Mouse (Mus musculus): Measurements from ENCODE around the gene Lin28a.

Lin28a gene

DNA sequence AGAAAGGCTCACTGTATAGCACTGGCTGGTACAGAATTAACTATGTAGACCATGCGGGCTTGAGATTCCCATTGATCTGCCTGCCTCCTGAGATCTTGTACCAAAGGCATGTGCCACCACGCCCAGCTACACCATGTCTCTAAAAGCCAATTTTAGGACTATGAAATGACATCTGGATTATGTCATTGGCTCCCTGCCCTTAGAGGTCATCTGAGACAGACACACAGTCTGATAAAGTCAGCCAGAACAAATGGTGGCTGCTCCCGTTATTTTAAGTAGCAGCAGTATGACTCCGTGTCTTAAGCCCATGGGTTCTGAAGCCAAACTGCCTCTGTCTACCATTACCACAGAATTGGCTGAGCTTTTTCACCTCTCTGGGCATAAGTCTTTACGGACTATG is 38.1 kb downstream of the Lin28a start:
- in situ Hi-C loops (cut with MboI, MseI): no loop called here

DNA sequence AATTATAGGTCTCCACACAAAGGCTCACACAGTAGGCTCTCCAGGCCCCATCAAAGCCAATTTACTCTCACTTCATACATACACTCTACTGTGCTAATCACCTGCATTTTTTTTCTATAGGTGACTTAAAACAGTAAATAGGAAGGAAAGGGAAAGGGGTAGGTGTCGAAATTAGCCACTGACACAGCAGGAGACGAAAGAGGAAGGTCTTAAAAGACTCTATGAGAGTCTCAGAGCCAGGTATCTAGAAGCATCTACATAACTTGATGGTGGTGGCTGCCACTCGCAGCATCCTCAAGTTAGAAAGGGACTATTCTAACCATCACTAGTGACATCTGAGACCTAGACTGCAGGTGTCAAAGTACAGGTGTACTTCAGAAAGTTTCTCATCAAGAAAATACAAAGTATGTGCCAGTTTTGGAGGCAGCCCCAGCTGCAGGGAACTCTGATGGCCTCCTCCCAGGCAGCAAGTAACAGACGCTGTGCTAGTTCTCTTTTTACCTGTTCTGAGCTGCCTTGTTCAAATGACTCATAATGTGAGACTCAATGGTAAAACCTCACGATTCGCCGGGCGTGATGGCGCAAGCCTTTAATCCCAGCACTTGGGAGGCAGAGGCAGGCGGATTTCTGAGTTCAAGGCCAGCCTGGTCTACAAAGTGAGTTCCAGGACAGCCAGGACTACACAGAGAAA is 40.5 kb downstream of the Lin28a start:
- in situ Hi-C loops (cut with MboI, MseI): no loop called here

DNA sequence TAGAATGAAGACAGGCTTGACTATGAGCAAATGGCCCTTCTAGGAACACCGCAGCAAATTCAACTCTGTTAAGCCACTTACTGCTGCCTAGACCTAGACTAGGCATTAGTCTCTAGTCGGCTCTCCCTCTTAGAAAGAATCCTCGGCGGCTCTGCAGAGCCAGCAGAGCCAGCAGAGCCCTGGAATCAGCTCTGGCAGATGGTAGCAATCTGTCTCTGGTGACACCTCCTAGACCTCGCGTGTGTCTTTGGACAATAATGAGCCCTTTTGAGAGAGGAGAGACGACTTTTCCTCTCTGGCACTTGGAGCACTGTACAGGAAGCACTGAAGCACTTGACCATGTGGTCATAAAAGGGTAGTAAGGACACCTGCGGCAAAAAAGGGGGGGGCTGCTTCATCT is 46.9 kb downstream of the Lin28a start:
- in situ Hi-C loops (cut with MboI, MseI): no loop called here

DNA sequence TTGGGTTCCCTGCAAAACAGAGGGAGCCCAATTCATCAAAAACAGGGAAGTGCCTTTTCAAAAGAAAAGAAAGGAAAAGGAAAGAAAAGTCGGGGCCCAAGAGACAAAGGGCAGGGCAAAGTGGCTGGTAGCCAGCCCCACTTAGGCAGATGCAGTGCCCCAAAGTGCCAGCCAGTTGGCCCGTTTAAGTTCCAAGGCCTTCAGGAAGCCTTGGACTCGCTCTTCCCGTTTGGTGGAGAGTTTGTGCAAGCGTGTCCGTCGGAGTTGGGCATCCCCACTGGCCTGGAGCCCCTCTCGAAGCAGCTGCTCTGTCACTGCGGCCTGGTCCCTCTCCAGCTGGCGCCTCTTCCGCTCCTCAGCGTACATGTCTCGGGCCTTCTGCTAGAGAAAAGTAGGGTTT is 47.8 kb downstream of the Lin28a start:
- in situ Hi-C loops (cut with MboI, MseI): no loop called here

DNA sequence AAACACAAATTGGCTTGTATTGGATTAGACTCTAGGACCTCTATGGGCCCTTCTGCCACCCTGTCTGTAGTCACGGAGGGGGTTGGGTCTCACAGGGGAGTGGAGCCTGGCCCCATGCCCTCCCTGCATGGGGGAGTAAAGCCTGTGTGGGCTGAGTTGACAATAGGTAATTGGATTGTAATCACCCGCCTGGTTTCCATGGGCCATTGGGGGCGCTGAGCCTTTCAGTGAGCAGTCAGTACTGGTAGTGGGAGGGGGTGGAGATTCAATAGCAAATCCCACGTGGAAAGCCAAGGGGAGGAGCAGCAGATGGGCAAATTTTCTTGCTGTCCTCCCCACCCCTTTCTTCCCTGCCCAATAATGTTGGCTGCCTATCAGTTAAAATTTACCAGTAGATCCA is 48.4 kb downstream of the Lin28a start:
- in situ Hi-C loops (cut with MboI, MseI): no loop called here

DNA sequence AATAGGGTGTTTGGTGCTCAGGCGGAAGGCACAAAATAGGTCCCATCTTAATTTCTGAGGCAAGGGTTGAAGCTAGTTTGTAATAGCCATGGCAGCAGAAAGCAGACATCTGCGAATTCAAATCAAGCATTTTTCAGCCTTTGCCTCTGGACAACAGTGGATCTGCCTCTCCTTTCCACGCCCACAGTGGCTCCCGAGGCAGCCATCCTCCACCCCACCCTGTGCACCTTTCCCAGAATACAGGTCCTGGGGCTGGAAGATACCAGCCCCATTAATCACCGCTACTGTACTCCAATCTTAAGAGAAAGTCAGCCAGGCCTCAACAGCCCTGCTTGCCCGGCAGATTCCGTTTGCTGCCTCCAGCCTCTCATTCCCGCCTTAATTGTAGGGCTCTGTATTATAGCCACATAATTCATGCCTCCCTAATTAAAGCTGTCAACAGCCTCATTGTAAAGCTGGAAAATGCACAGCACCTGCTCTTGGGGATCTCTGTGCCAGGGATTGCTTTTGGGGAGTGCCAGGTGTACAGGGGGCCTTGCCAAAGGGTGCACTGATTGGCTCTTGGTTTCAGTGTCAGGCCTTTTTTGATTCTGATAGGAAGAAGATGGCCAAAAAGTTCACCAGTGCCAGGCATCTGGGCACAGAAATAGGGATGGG is 49.4 kb downstream of the Lin28a start:
- in situ Hi-C loops (cut with MboI, MseI): no loop called here

DNA sequence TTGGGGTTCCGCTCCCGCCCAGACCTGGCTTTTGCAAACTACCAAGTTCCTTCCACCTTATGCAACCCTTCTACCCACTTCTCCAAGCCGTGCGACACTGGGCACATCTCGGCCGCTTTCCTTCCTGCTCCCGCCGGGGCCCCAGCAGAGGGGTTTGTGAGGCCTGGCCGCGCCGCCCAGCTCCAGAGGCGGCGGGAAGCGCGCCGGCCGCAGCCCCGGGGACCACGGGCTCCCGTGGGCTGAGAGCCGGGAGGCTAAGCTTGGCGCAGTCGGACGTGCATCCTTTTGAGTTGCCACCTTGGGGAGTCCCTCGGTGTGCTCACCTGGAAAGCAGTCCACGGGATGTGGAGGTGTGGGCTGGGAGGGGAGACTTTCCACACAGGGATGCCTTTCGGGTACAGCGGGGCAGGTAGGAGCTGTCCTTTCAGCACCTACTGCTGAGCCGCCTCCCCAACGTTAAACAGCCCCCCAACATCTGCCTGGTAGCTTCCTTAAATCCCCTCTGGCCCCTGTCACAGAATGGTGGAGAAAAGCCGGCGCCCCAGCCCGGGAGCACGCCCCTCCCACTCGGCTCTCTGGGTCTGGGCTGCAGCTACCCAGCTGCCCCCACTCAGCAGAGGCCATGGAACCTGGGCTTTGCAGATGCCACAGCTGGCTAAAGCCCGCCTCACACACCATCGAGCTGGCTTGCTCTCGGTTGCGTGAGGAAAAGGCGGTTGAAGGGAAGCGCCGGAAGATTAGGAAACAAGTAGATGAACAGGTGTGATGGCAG is 50.3 kb downstream of the Lin28a start, which contains the start of gene Hmgn2:
TSS of gene Hmgn2 (minus strand) at position 501 of the 772 bp plus-strand sequence.
- in situ Hi-C loops (cut with MboI, MseI): no loop called here

DNA sequence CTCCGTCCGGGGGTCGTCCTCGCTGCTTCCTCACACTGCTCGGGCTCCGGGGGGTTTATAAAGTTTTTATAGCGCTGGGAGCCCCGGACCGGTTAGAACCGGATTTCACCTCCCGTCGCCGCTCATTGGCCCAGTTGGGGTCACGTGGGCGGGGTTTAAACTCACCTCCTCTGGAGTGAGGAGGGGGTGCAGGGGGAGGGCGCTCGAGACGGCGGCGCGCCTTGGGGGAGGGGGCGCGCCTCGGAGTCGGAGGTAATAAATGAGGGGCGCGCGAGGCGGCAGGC is 50.8 kb downstream of the Lin28a start:
- in situ Hi-C loops (cut with MboI, MseI): no loop called here

DNA sequence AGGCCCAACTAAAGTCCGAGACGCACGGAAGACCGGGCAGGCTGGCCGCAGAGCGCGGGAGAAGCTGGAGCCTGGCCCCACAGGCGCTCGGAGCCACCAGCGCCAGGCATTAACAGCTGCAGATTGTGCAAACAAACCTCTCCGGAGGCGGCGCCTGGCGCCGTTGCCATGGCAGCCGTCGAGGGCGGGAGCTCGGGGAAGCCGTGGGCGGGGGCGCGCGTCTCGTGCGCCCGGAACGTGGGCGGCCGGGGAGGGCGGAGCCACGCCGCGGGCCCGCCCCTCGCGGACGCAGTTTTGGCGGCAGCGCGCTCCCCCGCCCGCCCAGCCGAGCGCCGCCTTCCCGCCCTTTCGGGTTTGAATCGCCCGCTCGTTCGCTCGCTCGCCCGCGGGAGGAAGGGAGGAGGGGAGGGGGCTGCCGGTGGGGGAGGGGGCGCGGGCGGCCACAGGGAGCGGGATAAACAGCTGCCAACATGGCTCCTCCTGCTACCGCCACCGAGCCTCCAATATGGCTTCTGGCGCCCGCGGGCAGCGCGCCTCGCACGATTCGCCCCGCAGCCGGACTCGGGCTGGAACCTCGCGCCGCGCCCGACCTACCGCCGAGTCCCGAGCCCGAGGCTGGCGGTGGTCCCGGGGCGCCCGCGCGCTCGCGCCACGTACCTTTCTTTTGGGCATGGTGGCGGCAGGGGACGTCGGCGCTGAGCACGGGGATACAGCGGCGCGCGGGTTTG is 51.3 kb downstream of the Lin28a start:
- in situ Hi-C loops (cut with MboI, MseI): no loop called here

DNA sequence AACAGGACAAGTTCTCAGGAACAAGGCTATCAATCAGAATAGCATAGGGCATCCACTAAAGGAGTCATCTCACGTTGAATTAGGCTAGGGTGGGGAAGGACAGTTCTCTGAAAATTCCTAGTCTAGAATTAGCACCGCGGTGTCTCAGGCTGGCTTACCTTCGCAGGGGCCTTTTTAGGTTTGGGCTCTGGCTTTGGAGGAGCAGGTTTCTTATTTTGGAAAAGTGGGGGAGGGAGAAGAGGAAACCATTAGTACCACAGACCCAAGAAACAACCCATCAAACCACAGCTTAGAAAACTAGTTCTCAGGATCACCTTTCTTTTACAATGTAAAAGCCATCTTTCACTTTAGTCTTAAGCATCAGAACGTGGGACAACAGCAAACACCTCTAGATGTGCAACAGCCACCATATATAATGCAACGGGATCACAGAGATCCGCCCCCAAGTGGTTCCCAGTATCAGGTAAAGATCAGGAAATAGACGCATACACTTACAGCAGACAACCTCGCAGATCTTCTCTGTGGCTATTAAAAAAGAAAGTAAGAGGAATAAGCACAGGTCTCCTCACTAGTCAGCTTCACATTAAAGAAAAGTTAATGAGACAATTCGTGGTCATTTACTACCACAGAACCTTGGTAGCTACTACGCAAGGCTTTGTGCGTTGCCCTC is 52.2 kb downstream of the Lin28a start:
- in situ Hi-C loops (cut with MboI, MseI): no loop called here

DNA sequence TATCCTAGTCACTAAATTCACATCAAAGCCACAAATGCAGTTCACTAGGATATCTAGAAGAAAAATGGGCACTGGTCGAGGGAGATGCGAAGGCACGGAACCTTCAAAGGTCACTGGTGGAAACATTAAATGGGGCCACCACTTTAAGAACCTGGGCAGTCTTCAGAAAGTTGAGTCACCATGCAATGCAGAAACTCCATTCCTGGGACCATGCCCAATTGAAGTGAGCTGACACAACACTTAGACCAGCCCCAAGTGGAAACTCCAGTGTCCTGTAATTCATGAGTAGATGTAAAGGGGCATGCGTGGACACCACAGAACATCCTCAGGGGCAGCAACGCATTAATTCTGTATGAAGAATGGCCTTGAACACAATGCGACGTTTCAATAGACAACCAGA is 56.1 kb downstream of the Lin28a start:
- in situ Hi-C loops (cut with MboI, MseI): no loop called here

DNA sequence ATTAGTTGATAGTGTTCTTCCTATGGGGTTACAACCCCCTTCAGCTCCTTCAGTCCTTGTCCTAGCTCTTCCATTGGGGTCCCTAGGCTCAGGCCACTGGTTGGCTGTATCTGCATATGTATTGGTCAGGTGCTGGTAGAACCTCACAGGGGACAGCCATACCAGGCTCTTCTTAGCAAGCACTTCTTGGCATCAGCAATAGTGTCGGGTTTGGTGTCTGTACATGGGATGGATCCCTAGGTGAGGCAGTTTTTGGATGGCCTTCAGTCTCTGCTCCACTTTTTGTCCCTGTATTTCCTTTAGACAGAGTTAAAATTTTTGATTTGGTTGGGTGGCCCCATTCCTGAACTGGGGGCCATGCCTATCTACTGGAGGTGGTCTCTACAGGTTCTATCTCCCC is 59.8 kb downstream of the Lin28a start:
- in situ Hi-C loops (cut with MboI, MseI): no loop called here

DNA sequence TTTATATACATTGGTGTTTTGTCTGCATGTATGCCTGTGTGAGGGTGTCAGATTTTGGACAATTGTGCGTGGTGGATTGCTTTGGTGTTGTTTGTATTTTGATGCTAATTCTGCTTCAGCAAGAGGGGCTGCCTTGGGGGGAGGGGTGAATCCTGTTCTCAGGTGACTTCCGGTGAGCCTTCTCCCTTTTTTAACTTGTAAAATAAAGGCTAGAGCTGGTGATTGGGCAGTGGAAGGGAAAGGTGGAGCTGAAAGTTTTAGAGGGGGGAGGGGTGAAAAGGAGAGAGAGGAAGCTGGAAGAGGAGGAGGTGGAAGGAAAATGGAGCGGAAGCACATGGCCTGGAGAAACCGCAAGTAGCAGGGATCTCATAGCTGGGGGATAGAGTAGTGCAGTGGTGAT is 62.3 kb downstream of the Lin28a start:
- in situ Hi-C loops (cut with MboI, MseI): no loop called here

All from regulatory T cell (primary cell).